9 mouse cellular contexts compared by ENCODE assay signal in genomic region chr1:51644399-51644798, GRCm38 (mm10).
DNase-seq lines count a peak whose midpoint lies in the region; ATAC-seq and TF ChIP-seq lines count a peak whose summit lies in the region.
"Had no signal": no experiment of that assay in that cellular context is flagged by ENCODE, and none has a peak within 500 bp of the region (broad histone marks: within the 10 kb centered on the region; RNA-seq: fewer than 3 reads in every experiment).

No protein-coding gene starts in this region.

- ATAC-seq in intestine, postnatal 0 days, result no peak
- no peak for ATAC-seq in intestine, embryonic 15.5 days
- ATAC-seq in frontal cortex, adult (ENCODE audit: low TSS enrichment), result peak; percentile 94
- ATAC-seq in kidney, embryonic 14.5 days (ENCODE audit: low FRiP score, low TSS enrichment), result 0 out of 2 replicates have a peak, but pooled peaks have one; percentile 52
- ATAC-seq in liver, embryonic 11.5 days (replicated peaks; ENCODE audit: low FRiP score), result no peak; the same call in 1 of the 2 replicates
- ATAC-seq in neural tube, embryonic 15.5 days (ENCODE audit: low FRiP score), result peak; percentile 57; the same call in 1 of the 2 replicates

- peak; percentile 68 for DNase-seq in cerebellum, adult 11 months
- peak; percentile 43 for DNase-seq in liver, embryonic 11.5 days (ENCODE audit: low spot score)
- peak; percentile 74 for DNase-seq in thymus, adult 2 months

- no peak overlapping the region for H3K27ac ChIP-seq in intestine, postnatal 0 days (ENCODE audit: low read depth, low read length)
- no peak overlapping the region for H3K27ac ChIP-seq in intestine, embryonic 15.5 days
- H3K27ac ChIP-seq in kidney, embryonic 14.5 days (ENCODE audit: low read depth, low read length), result no peak overlapping the region
- no peak overlapping the region for H3K27ac ChIP-seq in liver, embryonic 11.5 days (ENCODE audit: low read depth, low read length)
- no peak overlapping the region for H3K27ac ChIP-seq in neural tube, embryonic 15.5 days (replicated peaks)
- no peak overlapping the region for H3K27ac ChIP-seq in thymus, adult 2 months (ENCODE audit: control insufficient read depth, insufficient read depth, low read length)
- H3K27ac ChIP-seq: embryonic facial prominence, embryonic 12.5 days had no signal

- no peak for TF ChIP-seq POLR2A in thymus, adult 2 months (IDR thresholded peaks at IDR 0.05; ENCODE audit: control insufficient read depth, extremely low read depth, insufficient read depth, low read length, poor library complexity)

- no peaks in the 10 kb centered on the region for H3K9me3 ChIP-seq in intestine, postnatal 0 days (ENCODE audit: control insufficient read depth)
- no peaks in the 10 kb centered on the region for H3K9me3 ChIP-seq in intestine, embryonic 15.5 days
- H3K9me3 ChIP-seq in kidney, embryonic 14.5 days (ENCODE audit: control insufficient read depth, low read length), result no peaks in the 10 kb centered on the region
- H3K9me3 ChIP-seq in liver, embryonic 11.5 days (ENCODE audit: control insufficient read depth, low read length), result no peaks in the 10 kb centered on the region
- no peaks in the 10 kb centered on the region for H3K9me3 ChIP-seq in neural tube, embryonic 15.5 days (replicated peaks)
- H3K9me3 ChIP-seq: embryonic facial prominence, embryonic 12.5 days had no signal

- TF ChIP-seq CTCF in intestine, postnatal 0 days (IDR thresholded peaks at IDR 0.05; ENCODE audit: low read depth), result peak; percentile 91
- no peak for TF ChIP-seq CTCF in thymus, adult 2 months (IDR thresholded peaks at IDR 0.05; ENCODE audit: borderline replicate concordance, control insufficient read depth, extremely low read depth, insufficient read depth, low read length, poor library complexity)

- WGBS in intestine, postnatal 0 days, result 28% methylated on average over 2 of the region's 2 CpGs
- WGBS in intestine, embryonic 15.5 days, result 28% methylated on average over 2 of the region's 2 CpGs
- 26% methylated on average over 2 of the region's 2 CpGs for WGBS in kidney, embryonic 14.5 days
- 31% methylated on average over 2 of the region's 2 CpGs for WGBS in liver, embryonic 11.5 days
- 25% methylated on average over 2 of the region's 2 CpGs for WGBS in neural tube, embryonic 15.5 days
- WGBS in thymus, adult 2 months, result 28% methylated on average over 2 of the region's 2 CpGs

- no peaks in the 10 kb centered on the region for H3K4me1 ChIP-seq in intestine, postnatal 0 days (replicated peaks; ENCODE audit: control insufficient read depth, insufficient read depth, low read length)
- H3K4me1 ChIP-seq in intestine, embryonic 15.5 days (replicated peaks), result no peaks in the 10 kb centered on the region
- H3K4me1 ChIP-seq in kidney, embryonic 14.5 days (ENCODE audit: control insufficient read depth, insufficient read depth, low read length), result no peaks in the 10 kb centered on the region
- no peaks in the 10 kb centered on the region for H3K4me1 ChIP-seq in liver, embryonic 11.5 days (replicated peaks; ENCODE audit: control insufficient read depth, insufficient read depth, low read length)
- H3K4me1 ChIP-seq in neural tube, embryonic 15.5 days, result no peaks in the 10 kb centered on the region
- H3K4me1 ChIP-seq in thymus, adult 2 months (replicated peaks; ENCODE audit: control insufficient read depth, insufficient read depth, low read length), result no peaks in the 10 kb centered on the region

- H3K9ac ChIP-seq in intestine, postnatal 0 days (ENCODE audit: low read depth, low read length), result no peak overlapping the region
- H3K9ac ChIP-seq in intestine, embryonic 15.5 days, result no peak overlapping the region
- no peak overlapping the region for H3K9ac ChIP-seq in kidney, embryonic 14.5 days (ENCODE audit: low read depth, low read length)
- H3K9ac ChIP-seq in liver, embryonic 11.5 days (ENCODE audit: low read depth, low read length), result no peak overlapping the region
- no peak overlapping the region for H3K9ac ChIP-seq in neural tube, embryonic 15.5 days (replicated peaks)
- H3K9ac ChIP-seq: embryonic facial prominence, embryonic 12.5 days had no signal

- no peak overlapping the region for H3K4me2 ChIP-seq in intestine, postnatal 0 days (replicated peaks; ENCODE audit: low read depth)
- no peak overlapping the region for H3K4me2 ChIP-seq in intestine, embryonic 15.5 days (replicated peaks)
- H3K4me2 ChIP-seq in kidney, embryonic 14.5 days (replicated peaks; ENCODE audit: low read depth, low read length), result no peak overlapping the region
- no peak overlapping the region for H3K4me2 ChIP-seq in liver, embryonic 11.5 days
- no peak overlapping the region for H3K4me2 ChIP-seq in neural tube, embryonic 15.5 days
- H3K4me2 ChIP-seq: embryonic facial prominence, embryonic 12.5 days had no signal

- no peak overlapping the region for H3K4me3 ChIP-seq in intestine, postnatal 0 days (ENCODE audit: low read depth, low read length)
- H3K4me3 ChIP-seq in intestine, embryonic 15.5 days (replicated peaks), result no peak overlapping the region
- H3K4me3 ChIP-seq in kidney, embryonic 14.5 days (ENCODE audit: low read length), result no peak overlapping the region
- H3K4me3 ChIP-seq in liver, embryonic 11.5 days (ENCODE audit: low read depth, low read length), result no peak overlapping the region
- no peak overlapping the region for H3K4me3 ChIP-seq in neural tube, embryonic 15.5 days (replicated peaks)
- no peak overlapping the region for H3K4me3 ChIP-seq in thymus, adult 2 months (ENCODE audit: control insufficient read depth, insufficient read depth, low read length)
- H3K4me3 ChIP-seq: embryonic facial prominence, embryonic 12.5 days had no signal

- H3K27me3 ChIP-seq in intestine, postnatal 0 days (replicated peaks; ENCODE audit: control insufficient read depth, insufficient read depth, low read length), result no peaks in the 10 kb centered on the region
- no peaks in the 10 kb centered on the region for H3K27me3 ChIP-seq in intestine, embryonic 15.5 days (replicated peaks)
- H3K27me3 ChIP-seq in kidney, embryonic 14.5 days (ENCODE audit: control insufficient read depth, insufficient read depth, low read length), result no peaks in the 10 kb centered on the region
- H3K27me3 ChIP-seq in liver, embryonic 11.5 days (replicated peaks; ENCODE audit: control insufficient read depth, insufficient read depth, low read length), result no peaks in the 10 kb centered on the region
- no peaks in the 10 kb centered on the region for H3K27me3 ChIP-seq in neural tube, embryonic 15.5 days (replicated peaks)
- no peaks in the 10 kb centered on the region for H3K27me3 ChIP-seq in thymus, adult 2 months (ENCODE audit: control insufficient read depth, insufficient read depth, low read length)
- H3K27me3 ChIP-seq: embryonic facial prominence, embryonic 12.5 days had no signal

- no peaks in the 10 kb centered on the region for H3K36me3 ChIP-seq in intestine, postnatal 0 days (ENCODE audit: control insufficient read depth, insufficient read depth)
- H3K36me3 ChIP-seq in intestine, embryonic 15.5 days, result no peaks in the 10 kb centered on the region
- H3K36me3 ChIP-seq in kidney, embryonic 14.5 days (ENCODE audit: control insufficient read depth, insufficient read depth, low read length), result no peaks in the 10 kb centered on the region
- no peaks in the 10 kb centered on the region for H3K36me3 ChIP-seq in liver, embryonic 11.5 days (ENCODE audit: control insufficient read depth, insufficient read depth, low read length)
- no peaks in the 10 kb centered on the region for H3K36me3 ChIP-seq in neural tube, embryonic 15.5 days
- H3K36me3 ChIP-seq in thymus, adult 2 months (ENCODE audit: control insufficient read depth, insufficient read depth, low read length), result no peaks in the 10 kb centered on the region
- H3K36me3 ChIP-seq: embryonic facial prominence, embryonic 12.5 days had no signal

Comparison
In these comparisons a context has a peak if more than half of its experiments do, and no peak if none do; other contexts are left out.
1. ATAC-seq: peak in frontal cortex, adult (single experiment), kidney, embryonic 14.5 days (single experiment) and neural tube, embryonic 15.5 days (single experiment); none in intestine, postnatal 0 days (single experiment), intestine, embryonic 15.5 days (single experiment) and liver, embryonic 11.5 days (single experiment).
2. Peak in every context shown above with its lines, with median percentiles within 50 percentile points of each other: DNase-seq.